Mouse (Mus musculus) brown adipose tissue, adult 24 weeks (tissue): ENCODE results near the gene Ppp1r9b. TPM values are rescaled to one million over a fixed set of nuclear protein-coding genes. Genes with fewer than 3 reads are reported as not detected.
"Not testable (repeated sequence)": the region's sequence is repeated elsewhere in the genome, so short reads cannot be mapped to it uniquely, and the experiment has no call there.

ENCODE experiments used
- H3K27ac ChIP-seq: fragments of 200-500 bp; replicated peaks from 2 replicates; pipeline ENCODE4 v1.5.1; 2012; ENCODE audit warnings: low read depth, mild to moderate bottlenecking, low read length
- H3K4me1 ChIP-seq: fragments of 200-500 bp; 2 replicates; pipeline ENCODE4 v1.6.1; 2012; ENCODE audit warnings: low read length, mixed read lengths; ENCODE audit not compliant: control insufficient read depth, insufficient read depth, insufficient read length
- H3K4me3 ChIP-seq: fragments of 200-500 bp; 2 replicates; pipeline ENCODE4 v1.5.1; 2012; ENCODE audit warnings: low read depth, mild to moderate bottlenecking, low read length, moderate library complexity; ENCODE audit not compliant: insufficient read depth
- polyA plus RNA-seq: library from polyadenylated mRNA; stranded (reverse); fragments of >200 nt; gene quantifications from 2 replicates; pipeline ENCODE4 v1.2.4, GENCODE M21; 2012; ENCODE audit not compliant: missing spikeins, insufficient read depth, insufficient read length

The Ppp1r9b gene
- polyA plus RNA-seq, 1 experiment = 83.5 TPM

DNA sequence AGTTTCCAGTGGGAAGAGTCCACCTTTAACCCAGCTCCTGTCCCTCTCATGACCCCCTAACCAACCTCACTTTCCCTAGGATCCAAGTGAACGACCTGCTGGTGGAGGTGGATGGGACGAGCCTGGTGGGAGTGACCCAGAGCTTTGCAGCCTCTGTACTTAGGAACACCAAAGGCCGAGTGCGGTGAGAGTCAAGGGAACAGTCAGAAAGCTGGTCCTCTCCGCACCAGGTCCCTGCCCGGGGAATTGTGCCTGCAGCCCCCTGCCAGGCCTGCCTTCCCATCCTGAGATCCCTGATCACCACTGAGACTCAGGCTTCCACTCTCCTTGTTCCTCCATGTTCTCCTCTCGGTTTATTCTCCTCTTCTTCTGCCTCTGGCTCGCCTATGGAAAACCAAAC is 9.3 kb downstream of the Ppp1r9b start:
- Histone ChIP-seq H3K4me1 (peaks cover 39% of the 10 kb centered on the region), H3K27ac (peak overlapping the region; percentile 53), H3K4me3 (no peak overlapping the region)

- no peak overlapping the region for H3K4me3 ChIP-seq
- peaks cover 36% of the 10 kb centered on the region for H3K4me1 ChIP-seq
- peak overlapping the region; percentile 73 for H3K27ac ChIP-seq
Observed at GRCm38 (mm10) chr11:95000548-95000947, 9.7 kb downstream of the Ppp1r9b start.

DNA sequence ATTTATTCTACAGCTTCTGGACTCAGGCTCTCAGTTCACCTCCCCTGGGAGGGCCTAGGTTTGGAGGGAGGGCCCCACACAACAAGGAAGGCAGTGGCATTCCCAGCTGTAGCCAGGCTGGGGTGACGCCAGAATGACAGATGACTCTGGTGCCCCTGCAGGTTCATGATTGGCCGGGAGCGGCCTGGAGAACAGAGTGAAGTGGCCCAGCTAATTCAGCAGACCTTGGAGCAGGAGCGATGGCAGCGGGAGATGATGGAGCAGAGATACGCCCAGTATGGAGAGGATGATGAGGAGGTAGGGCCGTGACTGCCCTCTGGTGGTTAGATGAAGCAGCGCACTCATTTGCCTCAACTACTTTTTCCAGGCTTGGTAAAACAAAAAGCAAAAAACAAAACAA is 10.2 kb downstream of the Ppp1r9b start:
- Histone ChIP-seq H3K4me3 (no peak overlapping the region), H3K27ac (peak overlapping the region; percentile 73), H3K4me1 (peaks cover 32% of the 10 kb centered on the region)

DNA sequence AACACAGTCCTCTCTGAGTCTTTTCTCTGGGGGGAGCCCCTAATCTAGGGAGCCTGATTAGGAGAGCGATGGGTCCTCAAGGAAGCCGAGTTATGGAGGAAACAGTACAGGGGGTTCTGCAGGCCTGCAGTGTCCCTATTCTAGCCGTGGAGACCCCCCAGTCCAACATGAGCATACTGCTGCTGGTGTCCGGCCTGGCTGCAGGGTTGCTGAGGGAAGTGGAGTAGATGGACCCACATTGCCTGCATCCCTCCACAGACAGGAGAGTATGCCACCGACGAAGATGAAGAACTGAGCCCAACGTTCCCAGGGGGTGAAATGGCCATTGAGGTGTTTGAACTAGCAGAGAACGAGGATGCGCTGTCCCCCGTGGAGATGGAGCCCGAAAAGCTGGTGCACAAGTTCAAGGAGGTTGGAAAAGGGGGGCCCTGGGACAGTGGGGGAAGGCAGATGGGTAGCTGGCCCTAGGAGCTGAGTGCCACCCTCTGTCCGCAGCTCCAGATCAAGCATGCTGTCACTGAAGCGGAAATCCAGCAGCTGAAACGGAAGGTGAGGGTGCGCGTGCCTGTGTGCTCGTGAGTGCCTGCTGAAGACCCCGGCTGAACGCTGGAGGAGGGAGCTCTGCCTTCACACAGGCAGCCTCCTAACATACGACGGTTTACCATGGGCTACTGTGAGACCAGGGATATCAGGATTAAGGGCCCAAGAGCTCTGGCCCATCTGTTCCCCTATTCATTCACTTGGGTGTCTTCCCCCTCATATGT is 10.9 kb downstream of the Ppp1r9b start:
- Histone ChIP-seq H3K4me1 (peaks cover 28% of the 10 kb centered on the region), H3K4me3 (no peak overlapping the region), H3K27ac (no peak overlapping the region)

DNA sequence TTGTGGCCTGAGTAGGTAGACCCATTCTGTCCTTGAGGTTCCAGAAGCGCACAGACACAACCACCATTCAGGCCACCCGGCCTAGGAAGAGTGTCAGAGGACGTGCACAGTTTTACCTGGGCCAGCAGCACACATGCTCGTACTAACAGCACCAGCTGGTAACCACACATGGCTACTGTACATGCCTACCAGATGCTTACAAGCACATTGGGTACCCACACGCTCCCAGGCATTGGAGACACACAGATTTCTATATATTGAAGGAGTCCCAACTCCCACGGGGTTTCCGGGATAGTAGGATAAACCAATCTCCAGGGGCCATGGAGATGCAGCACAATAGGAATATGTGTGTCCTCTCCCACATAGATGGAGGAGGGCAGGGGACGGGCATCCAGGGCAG is 11.9 kb downstream of the Ppp1r9b start:
- no peak overlapping the region for H3K27ac ChIP-seq
- H3K4me1 ChIP-seq = peaks cover 23% of the 10 kb centered on the region
- H3K4me3 ChIP-seq = no peak overlapping the region

GRCm38 (mm10) chr11:95004136-95004936 is 13.5 kb downstream of the Ppp1r9b start:
- H3K27ac ChIP-seq = no peak overlapping the region
- peaks cover 24% of the 10 kb centered on the region for H3K4me1 ChIP-seq
- no peak overlapping the region for H3K4me3 ChIP-seq

- peaks cover 24% of the 10 kb centered on the region for H3K4me1 ChIP-seq
- H3K4me3 ChIP-seq = no peak overlapping the region
- no peak overlapping the region for H3K27ac ChIP-seq
Observed at GRCm38 (mm10) chr11:95004937-95005198, 14.0 kb downstream of the Ppp1r9b start.

DNA sequence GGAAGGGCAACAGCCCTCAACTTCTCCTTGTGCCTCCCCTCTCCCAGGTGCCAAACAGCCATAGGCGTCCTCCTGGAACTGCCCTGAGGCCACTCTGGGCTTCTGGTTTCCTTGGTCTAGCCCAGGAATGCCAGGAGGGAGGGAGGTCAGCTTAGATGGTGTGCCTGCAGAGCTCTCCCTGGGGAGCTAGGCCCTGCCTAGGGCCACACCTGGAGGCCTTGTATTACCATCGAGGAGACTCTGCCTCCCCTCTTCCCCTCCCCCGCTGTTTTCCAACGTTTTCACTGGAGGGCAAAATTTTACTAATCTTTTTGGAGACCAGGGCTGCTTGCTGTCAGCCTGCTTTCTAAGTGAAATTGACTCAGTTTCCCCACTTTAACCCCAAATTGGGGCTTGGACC is 15.2 kb downstream of the Ppp1r9b start:
- Histone ChIP-seq H3K27ac (no peak overlapping the region), H3K4me3 (peak overlapping the region; percentile 17; the same call in 1 of the 2 replicates), H3K4me1 (peaks cover 13% of the 10 kb centered on the region; the same call in 1 of the 2 replicates)

GRCm38 (mm10) chr11:95006525-95007219 is 15.8 kb downstream of the Ppp1r9b start:
- H3K27ac ChIP-seq = no peak overlapping the region
- peak overlapping the region; percentile 49 for H3K4me3 ChIP-seq
- H3K4me1 ChIP-seq = peaks cover 13% of the 10 kb centered on the region; the same call in 1 of the 2 replicates

GRCm38 (mm10) chr11:95007418-95007817 is 16.6 kb downstream of the Ppp1r9b start:
- Histone ChIP-seq H3K27ac (no peak overlapping the region), H3K4me3 (no peak overlapping the region), H3K4me1 (peaks cover 13% of the 10 kb centered on the region; the same call in 1 of the 2 replicates)

- peaks cover 13% of the 10 kb centered on the region; the same call in 1 of the 2 replicates for H3K4me1 ChIP-seq
Observed at GRCm38 (mm10) chr11:95008661-95009628, 18.1 kb downstream of the Ppp1r9b start.

DNA sequence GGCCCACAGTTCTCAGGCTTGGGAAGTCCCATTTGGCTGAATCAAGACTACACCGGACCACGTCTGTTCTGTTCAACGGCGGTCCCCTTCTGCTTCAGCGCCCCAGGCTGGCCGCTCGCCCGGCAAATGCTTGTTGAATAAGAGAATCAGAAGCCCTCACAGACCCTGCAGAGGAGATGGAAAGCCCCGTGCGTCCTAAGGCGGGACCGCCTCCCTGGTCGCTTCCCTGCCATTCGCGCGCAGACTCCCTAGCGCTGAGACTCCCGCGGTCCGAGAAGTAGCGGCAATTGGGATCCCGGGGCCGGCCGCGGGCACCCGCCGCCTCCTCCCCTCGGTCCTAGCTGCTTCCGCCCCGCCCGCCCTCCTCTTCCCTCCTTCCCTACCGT is 18.8 kb downstream of the Ppp1r9b start, which contains the start of gene Samd14:
Samd14 (plus strand) TSS at position 251 of the 386 bp plus-strand sequence.
- H3K4me3 ChIP-seq = peak within 1 kb of the TSS; percentile 67
- peaks cover 13% of the 10 kb centered on the region; the same call in 1 of the 2 replicates for H3K4me1 ChIP-seq
- no peak within 1 kb of the TSS for H3K27ac ChIP-seq

More at GRCm38 (mm10) chr11:95008661-95009628, 18.1 kb downstream of the Ppp1r9b start:
- Histone ChIP-seq H3K4me3 (peak overlapping the region; percentile 67), H3K27ac (no peak overlapping the region)

DNA sequence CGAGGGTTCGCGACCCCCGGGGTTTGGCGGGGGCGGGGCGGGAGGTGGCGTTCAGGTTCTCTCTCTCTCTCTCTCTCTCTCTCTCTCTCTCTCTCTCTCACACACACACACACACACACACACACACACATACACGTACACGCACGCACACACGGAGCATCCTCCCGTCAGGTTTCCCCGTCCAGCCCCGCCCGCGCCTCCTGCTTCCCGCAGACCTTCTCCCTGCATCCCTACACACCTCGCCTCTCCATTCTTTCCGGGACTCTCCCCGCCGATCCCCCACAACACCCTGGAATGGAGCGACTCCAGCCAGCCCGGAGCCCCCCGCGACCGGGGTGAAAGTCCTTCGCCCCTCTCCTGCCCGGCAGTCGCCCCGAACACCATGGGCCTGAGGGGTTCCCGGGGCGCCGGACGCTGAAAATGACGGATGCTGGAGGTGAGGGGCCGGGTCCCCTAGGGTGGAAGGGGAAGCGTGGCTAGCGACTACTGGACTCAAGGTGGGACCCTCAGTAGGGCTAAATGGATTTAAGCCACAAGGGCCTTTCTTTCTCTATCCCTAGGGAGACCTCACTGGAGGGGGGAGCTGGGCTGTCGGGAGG is 19.4 kb downstream of the Ppp1r9b start:
- H3K4me1 ChIP-seq = peaks cover 13% of the 10 kb centered on the region; the same call in 1 of the 2 replicates

GRCm38 (mm10) chr11:95010841-95011403 is 20.1 kb downstream of the Ppp1r9b start:
- H3K4me1 ChIP-seq = peaks cover 13% of the 10 kb centered on the region; the same call in 1 of the 2 replicates
- not testable (repeated sequence) for H3K4me3 ChIP-seq, H3K27ac ChIP-seq

More for the DNA sequence above, 19.4 kb downstream of the Ppp1r9b start:
- no peak overlapping the region for H3K27ac ChIP-seq
- peak overlapping the region; percentile 48 for H3K4me3 ChIP-seq
